Mouse (Mus musculus) kidney, adult 2 months (tissue): Measurements from ENCODE around the gene Ube2dnl1. TPM values are rescaled to one million over a fixed set of nuclear protein-coding genes. Genes with fewer than 3 reads are reported as not detected.

ENCODE experiments used
- DNase-seq: peaks from one replicate; pipeline ENCODE4 v3.0.0; 2021
- H3K27ac ChIP-seq: fragments of 200-500 bp; 2 replicates; pipeline ENCODE4 v1.5.1; 2012; ENCODE audit warnings: low read depth, low read length, control low read depth, inconsistent platforms; ENCODE audit not compliant: insufficient read depth
- H3K27me3 ChIP-seq: fragments of 200-500 bp; replicated peaks from 2 replicates; pipeline ENCODE4 v1.6.1; 2012; ENCODE audit warnings: mild to moderate bottlenecking, moderate library complexity, low read length, inconsistent platforms; ENCODE audit not compliant: control insufficient read depth, insufficient read depth
- H3K36me3 ChIP-seq: fragments of 200-500 bp; 2 replicates; pipeline ENCODE4 v1.6.1; 2012; ENCODE audit warnings: mild to moderate bottlenecking, moderate library complexity, low read length, inconsistent platforms; ENCODE audit not compliant: control insufficient read depth, insufficient read depth
- H3K4me1 ChIP-seq: fragments of 200-500 bp; 2 replicates; pipeline ENCODE4 v1.6.1; 2011; ENCODE audit warnings: low read length; ENCODE audit not compliant: control insufficient read depth, insufficient read depth
- H3K4me3 ChIP-seq: fragments of 200-500 bp; 2 replicates; pipeline ENCODE4 v1.5.1; 2011; ENCODE audit warnings: mild to moderate bottlenecking, low read depth, low read length, control low read depth; ENCODE audit not compliant: insufficient read depth
- CTCF ChIP-seq: fragments of 200-500 bp; conservative IDR thresholded peaks from 2 replicates; pipeline ENCODE4 v1.5.1; 2011; ENCODE audit warnings: low read depth, mild to moderate bottlenecking, control low read depth, low read length, moderate library complexity, mixed read lengths; ENCODE audit not compliant: insufficient read depth, insufficient read length
- POLR2A ChIP-seq: fragments of 200-500 bp; IDR thresholded peaks from one replicate; pipeline ENCODE4 v1.6.1; 2011; ENCODE audit warnings: low read depth, low read length, control low read depth
- WGBS: fragments of 180-500 bp; shearing (Covaris S2); methylation state at CpG from one replicate; pipeline ENCODE4 v1.1.7; 2018; 5-methylcytosine and 5-hydroxymethylcytosine counted together
- polyA plus RNA-seq: library from polyadenylated mRNA; depleted of rRNA; stranded (reverse); fragments of >200 nt; gene quantifications from 2 replicates; pipeline ENCODE4 v1.2.3, GENCODE M21; 2012; rRNA removed

Gene Ube2dnl1
- polyA plus RNA-seq, result not detected in 2 replicates

GRCm38 (mm10) chrX:114904712-114905111, at the start of gene Ube2dnl1:
Ube2dnl1 (plus strand) TSS chrX:114905012.
- TF ChIP-seq CTCF (no peak), POLR2A (no peak)
- H3K4me1 ChIP-seq, result no peaks in the 10 kb centered on the region

GRCm38 (mm10) chrX:114895489-114895888, 9.3 kb upstream of the Ube2dnl1 start:
- DNase-seq, result no peak
- no peaks in the 10 kb centered on the region for H3K4me1 ChIP-seq
- H3K4me3 ChIP-seq, result no peak overlapping the region
- H3K36me3 ChIP-seq, result no peaks in the 10 kb centered on the region
- no peaks in the 10 kb centered on the region for H3K27me3 ChIP-seq
- no peak overlapping the region for H3K27ac ChIP-seq
- TF ChIP-seq CTCF (no peak), POLR2A (no peak)

More at GRCm38 (mm10) chrX:114904712-114905111, at the start of gene Ube2dnl1:
- no peaks in the 10 kb centered on the region for H3K36me3 ChIP-seq
- WGBS, result 77% methylated on average over 5 of the region's 5 CpGs
- no peak within 1 kb of the TSS for H3K27ac ChIP-seq
- H3K27me3 ChIP-seq, result no peaks in the 10 kb centered on the region
- H3K4me3 ChIP-seq, result no peak within 1 kb of the TSS
- no peak for DNase-seq

- H3K27ac ChIP-seq, result no peak overlapping the region
- TF ChIP-seq POLR2A (no peak), CTCF (no peak)
- H3K27me3 ChIP-seq, result no peaks in the 10 kb centered on the region
- H3K4me1 ChIP-seq, result no peaks in the 10 kb centered on the region
- H3K36me3 ChIP-seq, result no peaks in the 10 kb centered on the region
- H3K4me3 ChIP-seq, result no peak overlapping the region
- 72% methylated on average over 3 of the region's 3 CpGs for WGBS
- DNase-seq, result no peak
Observed at GRCm38 (mm10) chrX:114897506-114897905, 7.3 kb upstream of the Ube2dnl1 start.

- TF ChIP-seq CTCF (no peak), POLR2A (no peak)
- Histone ChIP-seq H3K4me1 (no peaks in the 10 kb centered on the region), H3K36me3 (no peaks in the 10 kb centered on the region), H3K27me3 (no peaks in the 10 kb centered on the region), H3K4me3 (no peak overlapping the region), H3K27ac (no peak overlapping the region)
- no peak for DNase-seq
Observed at GRCm38 (mm10) chrX:114903391-114903790, 1.4 kb upstream of the Ube2dnl1 start.

- DNase-seq, result no peak
- Histone ChIP-seq H3K27me3 (no peaks in the 10 kb centered on the region), H3K4me1 (no peaks in the 10 kb centered on the region), H3K4me3 (no peak within 1 kb of the TSS), H3K27ac (no peak within 1 kb of the TSS), H3K36me3 (no peaks in the 10 kb centered on the region)
- TF ChIP-seq CTCF (no peak), POLR2A (no peak)
- 78% methylated on average over 1 of the region's 1 CpGs for WGBS
Observed at GRCm38 (mm10) chrX:114907282-114907681, 2.5 kb downstream of the Ube2dnl1 start, which contains the start of gene Ube2dnl2. Ube2dnl2 (plus strand) TSS chrX:114907582.

- H3K4me3 ChIP-seq, result no peak overlapping the region
- H3K27ac ChIP-seq, result no peak overlapping the region
- 8% methylated on average over 1 of the region's 1 CpGs for WGBS
- no peak for TF ChIP-seq CTCF
- no peaks in the 10 kb centered on the region for H3K36me3 ChIP-seq
- H3K4me1 ChIP-seq, result no peaks in the 10 kb centered on the region
- no peak for DNase-seq
- no peaks in the 10 kb centered on the region for H3K27me3 ChIP-seq
Observed at GRCm38 (mm10) chrX:114955066-114955465, 50.3 kb downstream of the Ube2dnl1 start.

Other genes starting within 250 kb of the Ube2dnl1 start
- gene Ube2dnl2, start 2.6 kb downstream of the Ube2dnl1 start, polyA plus RNA-seq, result not detected in 2 replicates